Comparison of ENCODE assay signal across 21 mouse cellular contexts in the genomic region with DNA sequence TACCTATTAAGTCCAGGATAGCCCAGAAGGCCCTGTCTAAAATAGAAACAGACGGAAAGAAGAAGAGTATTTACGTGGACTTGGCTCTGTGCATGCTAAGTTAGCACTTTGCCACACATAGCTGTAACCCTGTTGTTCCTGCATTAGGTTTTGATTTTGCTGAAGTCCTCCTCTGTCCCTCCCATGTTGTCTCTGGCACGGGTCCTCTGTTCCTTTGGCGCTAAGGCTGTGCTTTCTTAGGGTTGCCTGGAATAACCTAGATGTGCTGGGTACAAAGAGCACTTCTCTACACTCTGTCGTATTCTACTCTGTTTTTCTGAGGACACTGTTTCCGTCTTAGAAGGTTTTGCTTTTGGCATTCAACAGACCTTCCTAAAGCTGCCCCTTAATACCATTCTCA. TPM values are rescaled to one million over a fixed set of nuclear protein-coding genes. Genes with fewer than 3 reads are reported as not detected.
DNase-seq lines count a peak whose midpoint lies in the region; ATAC-seq and TF ChIP-seq lines count a peak whose summit lies in the region.
"Had no signal": no experiment of that assay in that cellular context is flagged by ENCODE, and none has a peak within 500 bp of the region (broad histone marks: within the 10 kb centered on the region; RNA-seq: fewer than 3 reads in every experiment).

No protein-coding gene starts in this region.

- TF ChIP-seq POLR2A in kidney, adult 2 months (IDR thresholded peaks at IDR 0.05; ENCODE audit: low read depth, low read length), result no peak

- H3K9ac ChIP-seq in kidney, embryonic 14.5 days (ENCODE audit: low read depth, low read length), result no peak overlapping the region
- H3K9ac ChIP-seq: forebrain, embryonic 15.5 days; limb, embryonic 12.5 days; liver, embryonic 12.5 days had no signal

- WGBS in kidney, adult 2 months, result 61% methylated on average over 6 of the region's 6 CpGs
- WGBS in kidney, embryonic 14.5 days, result 91% methylated on average over 6 of the region's 6 CpGs

- H3K9me3 ChIP-seq in kidney, embryonic 14.5 days (ENCODE audit: control insufficient read depth, low read length), result no peaks in the 10 kb centered on the region
- H3K9me3 ChIP-seq: embryonic facial prominence, embryonic 10.5 days; forebrain, embryonic 15.5 days; limb, embryonic 12.5 days; liver, embryonic 12.5 days had no signal

- H3K4me3 ChIP-seq in kidney, adult 2 months (ENCODE audit: insufficient read depth, low read depth, low read length), result no peak overlapping the region
- no peak overlapping the region for H3K4me3 ChIP-seq in kidney, embryonic 14.5 days (ENCODE audit: low read length)
- H3K4me3 ChIP-seq in brown adipose tissue, adult 24 weeks (ENCODE audit: insufficient read depth, low read depth, low read length), result no peak overlapping the region
- H3K4me3 ChIP-seq: embryonic facial prominence, embryonic 10.5 days; forebrain, embryonic 15.5 days; limb, embryonic 12.5 days; liver, embryonic 12.5 days had no signal

- H3K4me1 ChIP-seq in kidney, adult 2 months (ENCODE audit: control insufficient read depth, insufficient read depth, low read length), result no peaks in the 10 kb centered on the region
- H3K4me1 ChIP-seq in kidney, embryonic 14.5 days (ENCODE audit: control insufficient read depth, insufficient read depth, low read length), result no peaks in the 10 kb centered on the region
- peaks cover 8% of the 10 kb centered on the region for H3K4me1 ChIP-seq in brown adipose tissue, adult 24 weeks (ENCODE audit: control insufficient read depth, insufficient read depth, insufficient read length, low read length)
- H3K4me1 ChIP-seq: embryonic facial prominence, embryonic 10.5 days; limb, embryonic 12.5 days had no signal

- TF ChIP-seq CTCF in kidney, adult 2 months (conservative IDR thresholded peaks at IDR 0.05; ENCODE audit: insufficient read depth, insufficient read length, low read depth, low read length), result no peak

- no peak overlapping the region for H3K4me2 ChIP-seq in kidney, embryonic 14.5 days (replicated peaks; ENCODE audit: low read depth, low read length)
- H3K4me2 ChIP-seq: forebrain, embryonic 15.5 days; limb, embryonic 12.5 days; liver, embryonic 12.5 days; midbrain, embryonic 11.5 days had no signal

- peaks cover 1% of the 10 kb centered on the region for H3K36me3 ChIP-seq in kidney, adult 2 months (ENCODE audit: control insufficient read depth, insufficient read depth, low read length)
- peaks cover 11% of the 10 kb centered on the region; the same call in 1 of the 2 replicates for H3K36me3 ChIP-seq in kidney, embryonic 14.5 days (ENCODE audit: control insufficient read depth, insufficient read depth, low read length)

- DNase-seq in adrenal gland, postnatal 10 days, result peak; percentile 43
- no peak for DNase-seq in adrenal gland, adult 8-10 months
- peak; percentile 46 to 73 for DNase-seq in heart, adult 18-20 months
- no peak for DNase-seq in heart, postnatal 4 days
- DNase-seq in kidney, adult 2 months, result peak; percentile 72
- DNase-seq: cerebellum, adult 11-12 months; gastrocnemius, postnatal 36 days; lung, adult 2 months; lung, postnatal 14 days; thymus, adult 2 months; thymus, postnatal 4 days had no signal

- no peak for ATAC-seq in kidney, embryonic 14.5 days (ENCODE audit: low FRiP score, low TSS enrichment)
- ATAC-seq in granulocyte monocyte progenitor cell, adult 5-6 weeks (replicated peaks; ENCODE audit: poor library complexity, severe bottlenecking), result no peak
- ATAC-seq: liver, embryonic 12.5 days had no signal

- no peak overlapping the region for H3K27ac ChIP-seq in kidney, adult 2 months (ENCODE audit: insufficient read depth, low read depth, low read length)
- no peak overlapping the region for H3K27ac ChIP-seq in kidney, embryonic 14.5 days (ENCODE audit: low read depth, low read length)
- 0 out of 2 replicates have a peak overlapping the region, but pooled peaks have one; percentile 15 for H3K27ac ChIP-seq in brown adipose tissue, adult 24 weeks (replicated peaks; ENCODE audit: low read depth, low read length)
- H3K27ac ChIP-seq: embryonic facial prominence, embryonic 10.5 days; forebrain, embryonic 15.5 days; kidney, postnatal 0 days; limb, embryonic 12.5 days; liver, embryonic 12.5 days; stomach, postnatal 0 days had no signal

- H3K27me3 ChIP-seq in kidney, adult 2 months (replicated peaks; ENCODE audit: control insufficient read depth, insufficient read depth, low read length), result no peaks in the 10 kb centered on the region
- H3K27me3 ChIP-seq in kidney, embryonic 14.5 days (ENCODE audit: control insufficient read depth, insufficient read depth, low read length), result no peaks in the 10 kb centered on the region
- H3K27me3 ChIP-seq: forebrain, embryonic 15.5 days; limb, embryonic 12.5 days; liver, embryonic 12.5 days had no signal

RNA-seq across cellular contexts. Expression of a gene that starts 34.1 kb away (rescaled TPM):
- total RNA-seq in adrenal gland, postnatal 10 days (2021), result 1 to 10 TPM; 4.6 to 4.9 TPM
- under 1 TPM; 0.32 to 0.94 (median 0.34) TPM for total RNA-seq in adrenal gland, adult 8-10 months (2022)
- under 1 TPM; 0.30 to 0.31 TPM for total RNA-seq in heart, adult 18-20 months (2021)
- 1 to 10 TPM; 8.3 to 9.7 TPM for total RNA-seq in heart, postnatal 4 days (2021)
- polyA plus RNA-seq in kidney, adult 2 months (2012; rRNA removed), result 0.03 and 0.07 TPM in 2 replicates
- polyA plus RNA-seq in kidney, embryonic 14.5 days (2014; fragmentation: Nextera tagmentation; extraction: Ambion mirVana), result 48.4 and 51.1 TPM in 2 replicates
- polyA plus RNA-seq in brown adipose tissue, adult 24 weeks (2012; ENCODE audit: insufficient read depth, insufficient read length, missing spikeins), result not detected in 2 replicates
- 16.8 and 26.3 TPM in 2 replicates for total RNA-seq in granulocyte monocyte progenitor cell, adult 5-6 weeks (2014; fragmentation: Nextera tagmentation)
- 36.6 and 60.1 TPM in 2 replicates for total RNA-seq in granulocyte monocyte progenitor cell, adult 5-6 weeks (2017)

Comparison
In these comparisons a context has a peak if more than half of its experiments do, and no peak if none do; other contexts are left out.
1. DNase-seq: peak in adrenal gland, postnatal 10 days (single experiment), heart, adult 18-20 months (2 of 2) and kidney, adult 2 months (single experiment); none in adrenal gland, adult 8-10 months (single experiment) and heart, postnatal 4 days (single experiment).